Mouse (Mus musculus) brain, embryonic 14.5 days (tissue): ENCODE results near the gene Gdap1l1. TPM values are rescaled to one million over a fixed set of nuclear protein-coding genes. Genes with fewer than 3 reads are reported as not detected.
"Not testable (repeated sequence)": the region's sequence is repeated elsewhere in the genome, so short reads cannot be mapped to it uniquely, and the experiment has no call there.

Experiments
- DNase-seq: peaks from one replicate; pipeline ENCODE4 v3.0.0-alpha.2; 2011; ENCODE audit warnings: low read depth
- CTCF ChIP-seq: fragments of 200-500 bp; IDR thresholded peaks from 2 replicates; pipeline ENCODE4 v1.5.1; 2012; ENCODE audit warnings: inconsistent platforms, mild to moderate bottlenecking, moderate library complexity, borderline replicate concordance; ENCODE audit not compliant: insufficient read depth, insufficient read length; ENCODE audit errors: extremely low read depth
- POLR2A ChIP-seq: fragments of 200-500 bp; IDR thresholded peaks from 2 replicates; pipeline ENCODE4 v1.6.1; 2012; ENCODE audit warnings: mild to moderate bottlenecking, inconsistent platforms, borderline replicate concordance; ENCODE audit not compliant: poor library complexity, insufficient read depth, insufficient read length, severe bottlenecking; ENCODE audit errors: extremely low read depth
- polyA plus RNA-seq: library from polyadenylated mRNA; depleted of rRNA; stranded (reverse); fragments of >200 nt; gene quantifications from 2 replicates; pipeline ENCODE4 v1.2.3, GENCODE M21; 2012

The Gdap1l1 gene
- polyA plus RNA-seq, 1 experiment = 170 TPM

GRCm38 (mm10) chr2:163433971-163434370 is 4.3 kb upstream of the Gdap1l1 start:
- TF ChIP-seq POLR2A (no peak), CTCF (no peak)
- peak; percentile 7 for DNase-seq

GRCm38 (mm10) chr2:163437800-163438199 is 476 bp upstream of the Gdap1l1 start:
- TF ChIP-seq POLR2A = no peak
- TF ChIP-seq CTCF = no peak
- DNase-seq = peak; percentile 22

DNA sequence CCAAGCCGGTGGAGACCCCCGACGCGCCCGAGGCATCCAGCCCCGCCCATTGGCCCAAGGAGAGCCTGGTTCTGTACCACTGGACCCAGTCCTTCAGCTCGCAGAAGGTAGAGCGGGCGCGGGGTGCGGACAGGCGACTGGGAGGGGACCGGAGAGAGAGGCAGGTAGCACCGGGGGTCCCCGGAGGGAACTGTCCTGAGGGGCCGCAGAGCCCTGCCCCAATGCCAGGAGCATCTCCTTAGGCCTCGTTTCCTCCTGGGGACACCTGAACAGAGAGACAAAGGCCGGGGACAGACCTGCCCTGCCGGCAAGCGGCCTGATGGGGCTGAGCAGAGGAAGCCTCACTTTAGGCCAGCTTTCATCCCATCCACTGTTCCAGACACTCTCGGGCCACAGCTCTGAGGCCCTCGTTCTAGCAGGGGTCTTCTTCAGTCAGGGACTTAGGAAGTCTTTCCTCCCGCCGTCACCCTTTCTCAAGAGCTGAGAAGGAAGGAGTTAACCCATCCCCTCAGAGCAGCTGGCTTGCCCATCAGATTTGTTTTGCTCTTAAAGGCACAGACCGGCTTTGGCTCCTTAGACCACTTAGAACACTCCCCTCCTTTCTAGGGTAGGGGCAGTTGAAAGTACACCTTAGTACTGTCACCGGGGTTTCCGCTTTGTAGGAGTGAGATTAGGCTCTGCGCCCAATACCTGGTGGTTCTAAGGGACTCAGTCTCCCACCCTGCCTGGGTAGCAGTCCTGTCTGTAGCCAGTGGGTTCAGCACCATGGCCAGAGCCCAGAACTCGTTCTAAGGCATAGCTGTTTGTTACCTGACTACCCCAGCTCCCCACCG is 559 bp downstream of the Gdap1l1 start:
- no peak for TF ChIP-seq POLR2A
- TF ChIP-seq CTCF = no peak
- peak; percentile 86 for DNase-seq

GRCm38 (mm10) chr2:163439488-163439887 is 1.2 kb downstream of the Gdap1l1 start:
- no peak for DNase-seq
- no peak for TF ChIP-seq CTCF

DNA sequence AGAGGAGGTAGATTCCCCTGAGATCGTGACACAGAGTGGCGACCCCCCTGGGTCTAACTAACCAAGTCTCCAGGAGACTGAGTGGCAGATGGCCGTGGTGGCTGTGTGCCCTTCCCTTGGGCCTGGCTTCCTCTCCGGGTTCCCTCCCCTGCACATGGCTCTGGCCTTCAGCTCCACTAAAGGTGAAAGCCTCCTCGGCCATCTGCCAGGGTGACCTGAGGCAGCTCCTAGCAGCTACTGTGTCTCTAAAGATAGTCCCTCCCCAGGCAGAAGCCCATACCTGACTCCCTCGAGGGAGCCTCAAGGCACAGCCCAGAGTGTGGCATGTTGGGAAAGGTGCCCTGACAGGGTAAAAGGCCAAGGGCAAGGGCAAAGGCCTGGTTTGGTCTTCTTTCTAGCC is 5.3 kb downstream of the Gdap1l1 start:
- TF ChIP-seq CTCF (no peak), POLR2A (no peak)
- DNase-seq = no peak

GRCm38 (mm10) chr2:163444017-163444416 is 5.7 kb downstream of the Gdap1l1 start:
- TF ChIP-seq POLR2A (no peak), CTCF (no peak)
- DNase-seq = no peak

DNA sequence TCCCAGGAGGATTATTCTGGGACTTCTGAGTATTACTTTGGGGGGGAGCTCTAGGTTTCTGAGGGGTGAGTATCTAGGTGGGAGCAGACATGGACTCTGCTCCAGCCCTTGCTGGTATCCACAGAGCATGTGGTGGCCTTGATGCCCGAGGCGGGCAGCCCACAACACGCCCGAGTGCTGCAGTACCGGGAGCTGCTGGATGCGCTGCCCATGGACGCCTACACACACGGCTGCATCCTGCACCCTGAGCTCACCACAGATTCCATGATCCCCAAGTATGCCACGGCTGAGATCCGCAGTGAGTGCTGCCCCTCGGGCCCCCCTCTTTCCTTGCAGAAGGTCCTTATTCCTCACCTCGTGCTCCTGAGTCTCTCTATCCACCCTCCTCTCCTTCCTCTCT is 9.1 kb downstream of the Gdap1l1 start:
- DNase-seq = no peak

GRCm38 (mm10) chr2:163449276-163449675 is 11.0 kb downstream of the Gdap1l1 start:
- TF ChIP-seq POLR2A = no peak
- no peak for DNase-seq

More for the DNA sequence above, 9.1 kb downstream of the Gdap1l1 start:
- TF ChIP-seq POLR2A (no peak), CTCF (no peak)

DNA sequence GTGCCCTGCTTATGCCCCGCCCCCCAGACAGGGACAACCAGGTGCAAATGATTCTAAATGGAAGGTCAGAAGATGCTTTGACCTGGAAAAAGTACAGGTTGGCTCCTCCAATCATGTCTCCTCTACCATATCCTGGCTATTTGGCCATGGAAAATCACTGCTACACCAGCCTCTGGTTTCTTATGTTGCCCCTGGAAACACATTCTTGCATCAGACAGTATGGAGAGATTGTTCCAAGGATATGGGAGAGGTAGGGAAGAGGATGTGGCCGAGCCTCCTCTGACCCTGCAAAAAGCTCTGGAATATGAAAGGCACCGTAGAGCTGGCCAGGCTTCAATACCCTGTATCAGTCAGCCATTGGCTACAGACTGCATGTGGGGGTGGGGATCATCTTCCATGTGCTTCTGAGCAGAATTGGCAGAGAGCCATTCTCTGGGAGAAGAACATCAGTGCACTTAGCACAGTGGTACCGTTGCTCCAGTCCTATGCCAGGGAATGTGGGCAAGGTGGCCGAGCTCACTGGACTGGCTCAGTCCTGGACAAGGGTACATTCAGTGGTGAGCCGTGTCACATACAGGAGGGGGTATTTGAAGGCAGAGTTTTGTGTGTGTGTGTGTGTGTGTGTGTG is 12.5 kb downstream of the Gdap1l1 start:
- peak; percentile 75 for DNase-seq

DNA sequence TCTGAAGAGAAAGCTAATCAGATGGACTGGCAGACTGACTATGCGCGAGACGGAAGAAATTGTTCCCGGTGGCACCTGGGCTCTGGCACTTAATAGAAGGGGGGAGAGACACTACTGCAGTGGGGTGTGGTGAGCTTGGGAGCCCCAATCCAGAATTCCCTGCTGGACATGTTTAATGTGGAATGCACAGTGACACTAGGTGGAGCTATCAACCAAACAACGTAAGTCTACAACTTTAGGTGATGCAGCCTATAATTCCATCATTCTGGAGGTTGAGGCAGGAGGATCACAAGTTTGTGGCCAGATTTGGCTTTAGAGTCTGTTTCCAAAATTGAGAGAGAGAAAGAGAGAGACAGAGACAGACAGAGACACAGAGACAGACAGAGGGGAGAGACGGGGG is 14.5 kb downstream of the Gdap1l1 start:
- no peak for TF ChIP-seq POLR2A
- TF ChIP-seq CTCF = no peak
- DNase-seq = no peak

More for the DNA sequence above, 12.5 kb downstream of the Gdap1l1 start:
- TF ChIP-seq CTCF (no peak), POLR2A (no peak)

GRCm38 (mm10) chr2:163453378-163453777 is 15.1 kb downstream of the Gdap1l1 start:
- no peak for TF ChIP-seq CTCF
- no peak for TF ChIP-seq POLR2A
- DNase-seq = no peak

DNA sequence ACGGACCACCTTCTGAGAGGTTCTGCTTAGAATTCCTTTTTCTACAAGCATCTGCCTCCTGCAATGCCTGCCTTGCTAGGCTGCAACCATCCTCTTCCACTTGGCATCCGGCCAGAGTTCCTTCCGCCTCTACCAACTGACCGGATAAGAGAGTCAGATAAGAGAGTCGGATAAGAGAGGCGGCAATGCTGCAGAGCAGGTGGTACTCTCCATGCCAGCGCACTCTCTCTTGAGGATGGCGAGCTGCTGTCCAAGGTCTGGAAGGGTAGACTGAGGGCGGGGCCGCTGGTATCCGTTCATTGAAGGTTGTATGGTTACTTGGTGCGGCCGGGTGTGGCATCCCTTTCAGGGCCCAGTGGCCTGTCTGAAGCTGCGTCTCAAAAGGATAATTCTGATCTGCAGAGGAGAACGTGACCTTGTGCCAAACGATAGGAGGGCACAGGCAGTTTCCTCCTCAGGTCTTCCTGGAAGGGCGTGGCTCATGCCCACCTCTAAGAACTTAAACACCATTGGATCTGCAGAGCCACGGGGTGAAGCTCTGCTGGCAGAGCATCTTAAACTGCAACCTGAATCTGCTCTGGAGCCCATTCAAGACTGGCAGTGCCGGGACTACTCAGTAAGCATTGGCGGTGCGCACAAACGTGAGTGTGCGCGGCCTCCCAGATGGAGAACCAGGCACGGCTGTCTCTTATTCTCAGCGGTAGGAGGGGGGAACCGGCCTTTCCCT is 20.4 kb downstream of the Gdap1l1 start:
- no peak for TF ChIP-seq CTCF
- TF ChIP-seq POLR2A = no peak
- peak; percentile 31 for DNase-seq

GRCm38 (mm10) chr2:163459380-163459779 is 21.1 kb downstream of the Gdap1l1 start:
- DNase-seq = peak; percentile 59

GRCm38 (mm10) chr2:163460622-163461021 is 22.3 kb downstream of the Gdap1l1 start:
- TF ChIP-seq CTCF (no peak), POLR2A (no peak)
- no peak for DNase-seq

More at GRCm38 (mm10) chr2:163459380-163459779, 21.1 kb downstream of the Gdap1l1 start:
- TF ChIP-seq POLR2A = no peak
- TF ChIP-seq CTCF = no peak

DNA sequence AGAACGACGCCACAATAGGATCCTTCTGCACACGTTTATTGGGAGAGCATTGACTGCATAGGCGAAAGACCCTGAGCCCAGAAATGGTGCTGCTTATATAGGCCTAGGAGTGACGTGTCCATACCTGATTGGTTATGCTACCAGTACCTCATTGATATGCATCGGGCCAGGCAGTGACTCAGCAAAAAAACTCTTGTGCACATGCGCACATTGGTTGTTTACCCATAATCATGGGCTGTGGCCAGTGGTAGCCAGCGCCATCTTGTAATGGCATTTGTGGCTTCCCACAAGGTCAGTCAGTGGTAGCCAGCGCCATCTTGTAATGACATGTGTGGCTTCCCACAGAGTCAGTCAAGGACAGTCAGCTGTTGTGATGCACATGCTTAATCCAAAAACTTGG is 23.0 kb downstream of the Gdap1l1 start:
- not testable (repeated sequence) for DNase-seq
